Mouse (Mus musculus): ENCODE results near the gene Ackr2. TPM values are rescaled to one million over a fixed set of nuclear protein-coding genes. Genes with fewer than 3 reads are reported as not detected.

Gene Ackr2
- polyA plus RNA-seq, 1 experiment from 2014 or later = 0.79 TPM

DNA sequence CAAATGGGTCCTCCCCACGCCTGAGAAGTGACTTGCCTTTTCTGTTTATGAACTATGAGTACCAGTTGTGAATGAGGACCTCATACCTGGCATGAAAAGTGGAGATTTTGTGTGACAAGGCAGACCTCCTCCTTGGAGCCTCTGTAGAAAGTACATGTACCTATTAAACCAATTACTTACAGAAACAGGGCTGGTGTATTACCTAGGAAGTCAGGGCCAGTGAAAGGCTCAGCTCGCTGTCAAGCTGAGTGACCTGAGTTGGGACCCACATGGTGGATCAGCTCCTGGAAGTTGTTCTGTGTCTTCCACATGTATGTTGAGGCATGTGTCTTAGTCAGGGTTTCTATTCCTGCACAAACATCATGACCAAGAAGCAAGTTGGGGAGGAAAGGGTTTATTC, 37.2 kb upstream of the Ackr2 start:
- Histone ChIP-seq H3K4me3 (replicated peaks; ENCODE audit: low read depth, low read length) (no peak overlapping the region), H3K36me3 (ENCODE audit: insufficient read depth, low read length) (no peaks in the 10 kb centered on the region), H3K27ac (no peak overlapping the region), H3K27me3 (ENCODE audit: insufficient read depth, low read length) (no peaks in the 10 kb centered on the region), H3K4me1 (replicated peaks; ENCODE audit: insufficient read depth, low read length) (no peaks in the 10 kb centered on the region), H3K9ac (ENCODE audit: low read depth, low read length) (no peak overlapping the region), H3K4me2 (ENCODE audit: low read length) (no peak overlapping the region), H3K9me3 (replicated peaks; ENCODE audit: low read length) (no peaks in the 10 kb centered on the region)
- DNase-seq (ENCODE audit: low spot score) (no peak), ATAC-seq (replicated peaks; ENCODE audit: low FRiP score, low read depth) (no peak)
- no peak for TF ChIP-seq CTCF (IDR thresholded peaks at IDR 0.05; ENCODE audit: low read depth)
- 88% methylated on average over 2 of the region's 2 CpGs for WGBS

DNA sequence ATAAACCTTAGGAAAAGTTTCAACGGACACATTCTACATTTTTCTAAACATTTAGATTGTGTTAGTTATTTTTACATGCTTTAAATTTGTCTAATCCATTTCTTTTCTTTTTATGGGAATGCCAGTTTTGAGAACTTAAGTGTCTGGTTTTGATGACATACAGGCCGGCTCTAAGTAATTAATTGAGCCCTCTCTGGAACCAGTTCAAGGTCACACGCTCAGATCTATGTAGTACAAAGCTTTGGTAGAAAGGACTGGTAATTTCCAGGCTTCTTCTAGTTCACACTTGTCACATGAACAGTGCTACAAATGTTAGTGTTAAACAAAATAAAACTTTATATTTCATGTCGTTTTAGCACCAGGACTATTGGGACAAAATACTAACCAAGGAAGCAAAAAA, 33.3 kb upstream of the Ackr2 start:
- H3K36me3 ChIP-seq (ENCODE audit: insufficient read depth, low read length) = no peaks in the 10 kb centered on the region
- WGBS = 52% methylated on average over 4 of the region's 4 CpGs

DNA sequence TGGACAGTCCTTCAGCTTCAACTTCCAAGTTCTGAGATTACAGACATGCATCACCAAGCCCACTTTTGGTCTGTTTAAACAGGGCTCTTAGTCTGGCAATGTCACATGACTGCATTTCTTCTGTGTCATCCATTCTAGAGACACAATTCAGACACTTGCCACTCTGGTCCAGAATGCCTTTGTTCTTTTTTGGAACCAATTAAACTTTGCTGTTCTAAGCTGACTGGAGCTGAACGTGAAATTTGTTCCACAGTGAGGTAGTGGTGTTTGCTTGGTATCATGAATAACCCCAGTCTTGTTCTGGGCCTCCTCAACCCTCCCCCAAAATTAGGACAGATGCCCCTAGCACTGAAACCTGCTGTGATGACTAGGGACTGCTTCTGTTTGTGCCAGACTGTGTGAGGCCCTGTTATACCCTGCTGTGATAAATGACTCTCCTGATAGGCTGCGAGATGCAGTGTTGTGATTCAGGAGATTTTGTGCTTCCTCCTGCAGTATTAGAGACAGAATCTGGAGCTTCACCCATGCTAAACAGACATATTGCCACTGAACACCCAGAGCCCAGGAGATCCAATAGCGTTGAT, 32.6 kb upstream of the Ackr2 start:
- WGBS = 49% methylated on average over 3 of the region's 3 CpGs
- Histone ChIP-seq H3K4me3 (replicated peaks; ENCODE audit: low read depth, low read length) (no peak overlapping the region), H3K4me2 (ENCODE audit: low read length) (no peak overlapping the region), H3K36me3 (ENCODE audit: insufficient read depth, low read length) (no peaks in the 10 kb centered on the region), H3K4me1 (replicated peaks; ENCODE audit: insufficient read depth, low read length) (no peaks in the 10 kb centered on the region), H3K27me3 (ENCODE audit: insufficient read depth, low read length) (no peaks in the 10 kb centered on the region), H3K9me3 (replicated peaks; ENCODE audit: low read length) (no peaks in the 10 kb centered on the region), H3K27ac (no peak overlapping the region), H3K9ac (ENCODE audit: low read depth, low read length) (no peak overlapping the region)
- no peak for DNase-seq (ENCODE audit: low spot score)
- no peak for ATAC-seq (replicated peaks; ENCODE audit: low FRiP score, low read depth)
- no peak for TF ChIP-seq CTCF (IDR thresholded peaks at IDR 0.05; ENCODE audit: low read depth)

More for the DNA sequence above, 33.3 kb upstream of the Ackr2 start:
- H3K4me1 ChIP-seq (replicated peaks; ENCODE audit: insufficient read depth, low read length) = no peaks in the 10 kb centered on the region
- DNase-seq (ENCODE audit: low spot score) (peak; percentile 56), ATAC-seq (replicated peaks; ENCODE audit: low FRiP score, low read depth) (no peak)
- no peak overlapping the region for H3K4me3 ChIP-seq (replicated peaks; ENCODE audit: low read depth, low read length)
- no peak overlapping the region for H3K27ac ChIP-seq
- no peak for TF ChIP-seq CTCF (IDR thresholded peaks at IDR 0.05; ENCODE audit: low read depth)
- no peaks in the 10 kb centered on the region for H3K9me3 ChIP-seq (replicated peaks; ENCODE audit: low read length)
- no peak overlapping the region for H3K9ac ChIP-seq (ENCODE audit: low read depth, low read length)
- no peaks in the 10 kb centered on the region for H3K27me3 ChIP-seq (ENCODE audit: insufficient read depth, low read length)
- H3K4me2 ChIP-seq (ENCODE audit: low read length) = no peak overlapping the region

DNA sequence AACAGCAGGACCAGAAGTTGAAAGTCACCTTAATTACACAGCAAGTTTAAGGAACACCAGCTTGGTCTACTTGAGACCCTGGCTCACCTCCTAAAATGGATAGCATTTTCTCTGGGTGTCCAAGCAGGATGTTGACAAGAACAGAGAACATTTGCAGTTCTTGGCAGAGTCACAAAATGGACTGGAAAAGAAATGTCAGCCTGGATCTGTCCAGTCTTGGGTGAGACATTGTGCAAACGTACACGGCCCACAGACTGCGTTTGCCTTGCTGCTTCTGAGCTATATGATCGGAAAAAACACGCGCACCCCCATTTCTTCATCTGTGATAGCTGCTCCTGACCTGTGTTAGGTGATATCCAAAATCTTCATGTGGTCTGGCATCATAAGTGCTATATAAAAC, 30.5 kb upstream of the Ackr2 start:
- H3K9me3 ChIP-seq (replicated peaks; ENCODE audit: low read length) = no peaks in the 10 kb centered on the region
- H3K27me3 ChIP-seq (ENCODE audit: insufficient read depth, low read length) = no peaks in the 10 kb centered on the region
- H3K36me3 ChIP-seq (ENCODE audit: insufficient read depth, low read length) = no peaks in the 10 kb centered on the region
- no peak overlapping the region for H3K4me2 ChIP-seq (ENCODE audit: low read length)
- DNase-seq (ENCODE audit: low spot score) (peak; percentile 80), ATAC-seq (replicated peaks; ENCODE audit: low FRiP score, low read depth) (no peak)
- no peak overlapping the region for H3K4me3 ChIP-seq (replicated peaks; ENCODE audit: low read depth, low read length)
- WGBS = 73% methylated on average over 6 of the region's 6 CpGs
- no peak for TF ChIP-seq CTCF (IDR thresholded peaks at IDR 0.05; ENCODE audit: low read depth)
- H3K9ac ChIP-seq (ENCODE audit: low read depth, low read length) = no peak overlapping the region
- H3K4me1 ChIP-seq (replicated peaks; ENCODE audit: insufficient read depth, low read length) = no peaks in the 10 kb centered on the region
- peak overlapping the region; percentile 27 for H3K27ac ChIP-seq

DNA sequence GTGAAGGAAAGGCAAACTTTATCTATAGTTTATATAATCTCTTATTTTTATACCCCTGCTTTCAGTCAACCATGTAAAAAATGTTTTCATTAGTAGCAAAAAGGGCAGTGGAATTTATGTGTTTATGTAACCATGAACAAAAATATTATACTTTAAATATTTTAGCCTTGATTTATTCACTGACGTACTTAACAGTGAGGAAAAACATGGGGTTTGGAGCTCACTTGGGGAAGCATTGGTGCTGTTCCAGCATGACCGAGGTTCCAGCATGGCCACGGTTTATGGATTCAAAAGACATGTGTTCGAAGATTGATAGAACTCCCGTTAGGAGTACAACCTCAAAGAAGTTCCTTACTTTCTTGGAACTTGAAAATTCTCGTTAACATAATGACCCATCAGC, 29.9 kb upstream of the Ackr2 start:
- Histone ChIP-seq H3K9ac (ENCODE audit: low read depth, low read length) (no peak overlapping the region), H3K4me2 (ENCODE audit: low read length) (no peak overlapping the region), H3K27me3 (ENCODE audit: insufficient read depth, low read length) (no peaks in the 10 kb centered on the region), H3K9me3 (replicated peaks; ENCODE audit: low read length) (no peaks in the 10 kb centered on the region), H3K27ac (no peak overlapping the region), H3K36me3 (ENCODE audit: insufficient read depth, low read length) (no peaks in the 10 kb centered on the region), H3K4me3 (replicated peaks; ENCODE audit: low read depth, low read length) (no peak overlapping the region), H3K4me1 (replicated peaks; ENCODE audit: insufficient read depth, low read length) (no peaks in the 10 kb centered on the region)
- ATAC-seq (replicated peaks; ENCODE audit: low FRiP score, low read depth) = no peak
- TF ChIP-seq CTCF (IDR thresholded peaks at IDR 0.05; ENCODE audit: low read depth) = no peak
- peak; percentile 81 for DNase-seq (ENCODE audit: low spot score)
- 60% methylated on average over 6 of the region's 6 CpGs for WGBS

DNA sequence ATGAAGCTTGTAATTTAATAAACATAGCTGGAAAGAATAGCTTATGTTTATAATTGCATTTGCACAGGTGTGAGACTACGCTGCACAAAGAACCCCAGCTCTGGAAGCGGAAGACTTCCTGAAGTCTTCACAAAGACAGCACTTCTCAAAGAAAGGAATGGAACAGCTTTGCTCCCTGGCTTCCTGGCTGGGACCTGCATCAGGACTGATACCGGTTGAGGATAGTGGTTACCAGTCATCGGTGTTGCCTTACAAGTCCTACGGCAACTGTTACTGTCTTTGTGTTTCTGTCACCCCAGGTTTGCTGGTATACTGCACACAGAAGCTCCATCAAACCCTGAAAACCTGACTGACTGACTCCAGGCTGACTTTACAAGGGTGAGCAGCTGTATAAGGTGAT, 28.7 kb upstream of the Ackr2 start:
- DNase-seq (ENCODE audit: low spot score) = no peak
- H3K4me1 ChIP-seq (replicated peaks; ENCODE audit: insufficient read depth, low read length) = no peaks in the 10 kb centered on the region
- H3K4me3 ChIP-seq (replicated peaks; ENCODE audit: low read depth, low read length) = no peak overlapping the region
- WGBS = 80% methylated on average over 5 of the region's 5 CpGs
- H3K9me3 ChIP-seq (replicated peaks; ENCODE audit: low read length) = no peaks in the 10 kb centered on the region
- no peaks in the 10 kb centered on the region for H3K27me3 ChIP-seq (ENCODE audit: insufficient read depth, low read length)
- no peak overlapping the region for H3K27ac ChIP-seq
- H3K9ac ChIP-seq (ENCODE audit: low read depth, low read length) = no peak overlapping the region
- TF ChIP-seq CTCF (IDR thresholded peaks at IDR 0.05; ENCODE audit: low read depth) = no peak
- ATAC-seq (replicated peaks; ENCODE audit: low FRiP score, low read depth) = no peak
- H3K4me2 ChIP-seq (ENCODE audit: low read length) = no peak overlapping the region
- no peaks in the 10 kb centered on the region for H3K36me3 ChIP-seq (ENCODE audit: insufficient read depth, low read length)

DNA sequence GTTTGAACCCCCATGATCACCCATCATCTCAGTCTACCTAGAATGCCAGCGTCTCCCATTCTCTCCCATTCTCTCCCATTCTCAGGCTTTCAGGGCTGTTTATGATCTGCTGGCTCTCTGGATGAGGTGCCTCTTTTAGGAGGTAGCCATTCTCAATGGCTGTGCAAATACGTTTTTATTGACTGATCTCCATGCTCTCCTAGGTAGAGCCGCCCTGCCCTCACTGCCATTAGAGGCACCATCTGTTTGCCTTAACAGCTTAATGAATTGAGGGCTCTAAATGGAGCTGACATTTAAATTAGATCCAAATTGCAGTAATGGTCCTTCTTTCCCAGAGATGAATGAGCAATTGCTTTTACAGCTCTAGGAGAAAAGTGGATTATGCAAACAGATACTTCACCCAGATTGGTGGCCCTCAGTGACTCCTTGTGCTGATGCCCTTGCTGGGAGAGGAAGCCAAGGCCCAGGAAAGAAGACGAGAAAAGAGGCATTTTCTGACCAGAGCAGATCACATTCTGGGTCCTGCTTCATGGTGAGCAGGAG, 28.1 kb upstream of the Ackr2 start:
- no peaks in the 10 kb centered on the region for H3K4me1 ChIP-seq (replicated peaks; ENCODE audit: insufficient read depth, low read length)
- DNase-seq (ENCODE audit: low spot score) (no peak), ATAC-seq (replicated peaks; ENCODE audit: low FRiP score, low read depth) (no peak)
- no peak overlapping the region for H3K27ac ChIP-seq
- H3K4me3 ChIP-seq (replicated peaks; ENCODE audit: low read depth, low read length) = no peak overlapping the region
- no peak overlapping the region for H3K9ac ChIP-seq (ENCODE audit: low read depth, low read length)
- no peak for TF ChIP-seq CTCF (IDR thresholded peaks at IDR 0.05; ENCODE audit: low read depth)
- no peaks in the 10 kb centered on the region for H3K9me3 ChIP-seq (replicated peaks; ENCODE audit: low read length)
- no peaks in the 10 kb centered on the region for H3K27me3 ChIP-seq (ENCODE audit: insufficient read depth, low read length)
- H3K36me3 ChIP-seq (ENCODE audit: insufficient read depth, low read length) = no peaks in the 10 kb centered on the region
- no peak overlapping the region for H3K4me2 ChIP-seq (ENCODE audit: low read length)
- WGBS = 36% methylated on average over 4 of the region's 4 CpGs

Measured in kidney, postnatal 0 days (tissue).